Mouse (Mus musculus) Patski (cell line): Measurements from ENCODE around the gene Sppl3. TPM values are rescaled to one million over a fixed set of nuclear protein-coding genes. Genes with fewer than 3 reads are reported as not detected.

Experiments used
- ATAC-seq: fragments of 100-300 bp; one replicate; pipeline ENCODE4 v1.8.0; 2021
- CTCF ChIA-PET: fragments of 350-600 bp; sonication (Branson Sonifier 250); formaldehyde crosslinking; loops from one replicate; lab custom pipeline; 2022; ENCODE audit warnings: inconsistent platforms; lab: Charles Lee
- POLR2A ChIA-PET: fragments of 350-600 bp; sonication (Branson Sonifier 250); formaldehyde crosslinking; loops from one replicate; lab custom pipeline; 2022; ENCODE audit warnings: antibody characterized with exemption, inconsistent platforms; lab: Charles Lee
- DNase-seq: peaks from one replicate; pipeline ENCODE4 v3.0.0-alpha.2; 2011; ENCODE audit warnings: low read depth, low spot score
- H3K27me3 ChIP-seq: fragments of 371-371 bp; one replicate; pipeline ENCODE4 v1.5.1; 2021
- CTCF ChIP-seq: fragments of 100-300 bp; IDR thresholded peaks from one replicate; pipeline ENCODE4 v1.5.1; 2021
- in situ Hi-C: fragments of 300-500 bp; cut with MboI; formaldehyde crosslinking; loops from 3 replicates; pipeline ENCODE4 v1.11.1; 2018; ENCODE audit warnings: low pct_unique_long_range_greater_than_20kb, mixed read lengths
- polyA plus RNA-seq: library from polyadenylated mRNA; unstranded; gene quantifications from one replicate; pipeline ENCODE4 v1.2.3, GENCODE M21; 2021

Gene Sppl3
- polyA plus RNA-seq, 1 experiment from 2014 or later, result 71.9 TPM

GRCm38 (mm10) chr5:115055418-115055817 is 44.5 kb downstream of the Sppl3 start:
- no peak for TF ChIP-seq CTCF
- in situ Hi-C loops, result no loop called here
- POLR2A ChIA-PET, result interaction anchor here (1.3 kb wide), 1 partner anchor 12 kb away, joined by 3 read pairs; no protein-coding TSS in a partner anchor
- DNase-seq, result no peak
- H3K27me3 ChIP-seq, result no peaks in the 10 kb centered on the region
- no peak for ATAC-seq
- CTCF ChIA-PET, result interaction anchor here (1.3 to 1.5 kb wide), 4 partner anchors 14 to 33 kb away, joined by 3 read pairs; no protein-coding TSS in a partner anchor

- in situ Hi-C loops, result no loop called here
- POLR2A ChIA-PET, result no interaction called here
- ATAC-seq (no peak), DNase-seq (no peak)
- TF ChIP-seq CTCF, result no peak
- no peaks in the 10 kb centered on the region for H3K27me3 ChIP-seq
- CTCF ChIA-PET, result interaction anchor here (1.2 to 2.2 kb wide), 3 partner anchors 10 to 25 kb away, joined by 3 to 6 read pairs (median 5); no protein-coding TSS in a partner anchor
Observed at GRCm38 (mm10) chr5:115057153-115057552, 46.2 kb downstream of the Sppl3 start.

- ChIA-PET POLR2A (interaction anchor here (0.6 kb wide), 1 partner anchor 10 kb away, joined by 4 read pairs; no protein-coding TSS in a partner anchor), CTCF (interaction anchor here (1.1 to 2.2 kb wide), 2 partner anchors 11 to 15 kb away, joined by 3 to 6 read pairs; no protein-coding TSS in a partner anchor)
- DNase-seq (no peak), ATAC-seq (no peak)
- TF ChIP-seq CTCF, result no peak
- H3K27me3 ChIP-seq, result no peaks in the 10 kb centered on the region
- in situ Hi-C loops, result no loop called here
Observed at GRCm38 (mm10) chr5:115058584-115059297, 47.8 kb downstream of the Sppl3 start.

GRCm38 (mm10) chr5:115060067-115060695 is 49.2 kb downstream of the Sppl3 start:
- no peak for DNase-seq
- CTCF ChIA-PET, result no interaction called here

GRCm38 (mm10) chr5:115060977-115061376 is 50.0 kb downstream of the Sppl3 start:
- ATAC-seq (no peak), DNase-seq (no peak)
- CTCF ChIA-PET, result interaction anchor here (0.9 kb wide), 1 partner anchor 25 kb away, joined by 3 read pairs; no protein-coding TSS in a partner anchor
- H3K27me3 ChIP-seq, result no peaks in the 10 kb centered on the region
- in situ Hi-C loops, result no loop called here
- no peak for TF ChIP-seq CTCF
- POLR2A ChIA-PET, result no interaction called here

More at GRCm38 (mm10) chr5:115060067-115060695, 49.2 kb downstream of the Sppl3 start:
- in situ Hi-C loops, result no loop called here
- H3K27me3 ChIP-seq, result no peaks in the 10 kb centered on the region
- TF ChIP-seq CTCF, result no peak
- POLR2A ChIA-PET, result no interaction called here
- ATAC-seq, result no peak

- ChIA-PET CTCF (interaction anchor here (1.6 kb wide), 1 partner anchor 84 kb away, joined by 5 read pairs; no protein-coding TSS in a partner anchor), POLR2A (interaction anchor here (0.7 kb wide), 1 partner anchor 21 kb away, joined by 3 read pairs; no protein-coding TSS in a partner anchor)
- H3K27me3 ChIP-seq, result no peaks in the 10 kb centered on the region
- DNase-seq, result no peak
- no peak for TF ChIP-seq CTCF
- ATAC-seq, result no peak
- in situ Hi-C loops, result no loop called here
Observed at GRCm38 (mm10) chr5:115062566-115062965, 51.6 kb downstream of the Sppl3 start.

- DNase-seq, result no peak
- in situ Hi-C loops, result no loop called here
- H3K27me3 ChIP-seq, result no peaks in the 10 kb centered on the region
- no peak for ATAC-seq
- no peak for TF ChIP-seq CTCF
- ChIA-PET CTCF (interaction anchor here (1.2 to 1.7 kb wide), 3 partner anchors 72 to 84 kb away, joined by 3 to 6 read pairs (median 5); no protein-coding TSS in a partner anchor), POLR2A (no interaction called here)
Observed at GRCm38 (mm10) chr5:115063391-115063790, 52.5 kb downstream of the Sppl3 start.

GRCm38 (mm10) chr5:115066245-115066644 is 55.3 kb downstream of the Sppl3 start:
- in situ Hi-C loops, result no loop called here
- no peaks in the 10 kb centered on the region for H3K27me3 ChIP-seq
- DNase-seq (no peak), ATAC-seq (no peak)
- ChIA-PET CTCF (interaction anchor here (1.3 to 1.6 kb wide), 2 partner anchors 10 to 13 kb away, joined by 3 to 5 read pairs; no protein-coding TSS in a partner anchor), POLR2A (no interaction called here)
- no peak for TF ChIP-seq CTCF

- ATAC-seq, result no peak
- in situ Hi-C loops, result no loop called here
- DNase-seq, result no peak
- ChIA-PET CTCF (interaction anchor here (0.8 to 3.5 kb wide), 3 partner anchors 17 to 90 kb away, joined by 3 to 19 read pairs (median 3); no protein-coding TSS in a partner anchor), POLR2A (interaction anchor here (0.6 kb wide), 1 partner anchor 11 kb away, joined by 4 read pairs; no protein-coding TSS in a partner anchor)
- H3K27me3 ChIP-seq, result no peaks in the 10 kb centered on the region
- no peak for TF ChIP-seq CTCF
Observed at GRCm38 (mm10) chr5:115068671-115069421, 57.9 kb downstream of the Sppl3 start.

GRCm38 (mm10) chr5:115069611-115070010 is 58.7 kb downstream of the Sppl3 start:
- no peak for TF ChIP-seq CTCF
- ChIA-PET POLR2A (no interaction called here), CTCF (interaction anchor here (3.5 kb wide), 1 partner anchor 90 kb away, joined by 19 read pairs; no protein-coding TSS in a partner anchor)
- in situ Hi-C loops, result no loop called here
- no peaks in the 10 kb centered on the region for H3K27me3 ChIP-seq
- no peak for DNase-seq
- no peak for ATAC-seq
